Mouse (Mus musculus) E14TG2a.4 (cell line): Measurements from ENCODE around the gene Muc16.

Source experiments
- H3K27me3 ChIP-seq: 2 replicates; pipeline ENCODE4 v1.6.1; 2014; ENCODE audit warnings: low read length, control low read depth; ENCODE audit not compliant: insufficient read depth
- H3K36me3 ChIP-seq: 2 replicates; pipeline ENCODE4 v1.6.1; 2014; ENCODE audit warnings: low read length, control low read depth; ENCODE audit not compliant: insufficient read depth
- H3K4me1 ChIP-seq: replicated peaks from 2 replicates; pipeline ENCODE4 v1.6.1; 2014; ENCODE audit warnings: low read depth, low read length, control low read depth
- H3K4me3 ChIP-seq: replicated peaks from 2 replicates; pipeline ENCODE4 v1.5.1; 2014; ENCODE audit warnings: mild to moderate bottlenecking, low read length
- H3K9me3 ChIP-seq: 2 replicates; pipeline ENCODE4 v1.6.1; 2014; ENCODE audit warnings: low read length, control low read depth
- CTCF ChIP-seq: conservative IDR thresholded peaks from 2 replicates; pipeline ENCODE4 v1.5.1; 2014; ENCODE audit warnings: low read length
- NANOG ChIP-seq: IDR thresholded peaks from 2 replicates; pipeline ENCODE4 v1.6.1; 2014; ENCODE audit warnings: borderline replicate concordance, low read length, mixed read lengths
- POU5F1 ChIP-seq: IDR thresholded peaks from 2 replicates; pipeline ENCODE4 v1.6.1; 2014; ENCODE audit warnings: low read length, borderline replicate concordance

The Muc16 gene

GRCm38 (mm10) chr9:18674480-18675154, at the start of gene Muc16:
Gene Muc16, minus strand, starts transcription at chr9:18674530.
- Histone ChIP-seq H3K9me3 (no peaks in the 10 kb centered on the region), H3K4me1 (no peaks in the 10 kb centered on the region), H3K4me3 (no peak within 1 kb of the TSS), H3K36me3 (no peaks in the 10 kb centered on the region), H3K27me3 (no peaks in the 10 kb centered on the region)
- TF ChIP-seq POU5F1 (no peak), NANOG (no peak), CTCF (no peak)

DNA sequence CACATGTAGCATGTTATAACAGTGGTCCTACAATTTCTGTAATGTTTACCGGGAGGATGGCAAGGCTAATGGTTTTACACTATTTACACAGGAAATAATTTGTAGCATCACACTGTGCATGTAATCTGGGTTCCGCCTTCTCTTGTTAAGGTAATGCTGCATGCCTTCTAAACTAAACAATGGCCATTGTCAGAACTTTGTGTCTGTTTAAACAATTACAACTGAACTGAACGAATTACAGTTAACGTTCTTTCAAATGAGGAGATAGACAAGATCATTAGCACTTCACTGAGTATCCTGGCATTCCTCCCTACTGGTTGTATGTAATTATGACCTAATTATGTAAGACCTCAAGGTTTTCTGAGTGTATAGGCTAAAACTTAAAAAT, 48.4 kb upstream of the Muc16 start:
- no peaks in the 10 kb centered on the region for H3K36me3 ChIP-seq

GRCm38 (mm10) chr9:18721931-18722711, 47.8 kb upstream of the Muc16 start:
- no peaks in the 10 kb centered on the region for H3K27me3 ChIP-seq
- no peaks in the 10 kb centered on the region for H3K36me3 ChIP-seq
- H3K4me3 ChIP-seq, result peak overlapping the region; percentile 29; the same call in 1 of the 2 replicates
- TF ChIP-seq POU5F1 (no peak), CTCF (no peak), NANOG (peak; percentile 78; the same call in 1 of the 2 replicates)
- H3K4me1 ChIP-seq, result peaks cover 54% of the 10 kb centered on the region
- no peaks in the 10 kb centered on the region for H3K9me3 ChIP-seq

More for the DNA sequence above, 48.4 kb upstream of the Muc16 start:
- peaks cover 55% of the 10 kb centered on the region for H3K4me1 ChIP-seq
- no peaks in the 10 kb centered on the region for H3K27me3 ChIP-seq
- H3K9me3 ChIP-seq, result no peaks in the 10 kb centered on the region
- peak; percentile 85 for TF ChIP-seq NANOG
- no peak for TF ChIP-seq CTCF
- no peak for TF ChIP-seq POU5F1
- no peak overlapping the region for H3K4me3 ChIP-seq

GRCm38 (mm10) chr9:18721011-18721410, 46.7 kb upstream of the Muc16 start:
- Histone ChIP-seq H3K36me3 (no peaks in the 10 kb centered on the region), H3K27me3 (no peaks in the 10 kb centered on the region), H3K4me1 (peaks cover 53% of the 10 kb centered on the region), H3K9me3 (no peaks in the 10 kb centered on the region), H3K4me3 (peak overlapping the region; percentile 29)
- no peak for TF ChIP-seq NANOG
- no peak for TF ChIP-seq CTCF
- TF ChIP-seq POU5F1, result no peak

DNA sequence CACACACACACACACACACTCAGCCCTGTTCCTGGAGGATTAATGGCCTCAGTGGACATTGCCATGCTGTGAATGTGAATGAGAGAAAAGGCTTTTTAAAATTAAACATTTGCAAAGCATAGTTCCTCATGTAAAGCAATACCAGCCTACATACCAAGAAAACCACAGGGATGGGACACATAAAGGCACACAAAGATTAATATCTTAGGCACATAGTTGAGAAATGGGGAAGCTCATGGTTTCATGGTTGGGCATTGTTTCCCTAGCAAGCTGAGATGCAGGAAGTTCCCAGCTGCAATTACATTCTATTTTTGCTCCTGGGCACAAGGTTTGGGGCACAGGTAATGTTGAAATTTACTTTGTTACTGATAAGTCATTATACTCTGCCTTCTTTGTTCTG, 31.3 kb upstream of the Muc16 start:
- Histone ChIP-seq H3K36me3 (no peaks in the 10 kb centered on the region), H3K27me3 (no peaks in the 10 kb centered on the region), H3K9me3 (no peaks in the 10 kb centered on the region), H3K4me1 (0 out of 2 replicates have a peak, but pooled peaks cover 4% of the 10 kb centered on the region), H3K4me3 (no peak overlapping the region)
- TF ChIP-seq POU5F1 (no peak), NANOG (no peak), CTCF (no peak)

DNA sequence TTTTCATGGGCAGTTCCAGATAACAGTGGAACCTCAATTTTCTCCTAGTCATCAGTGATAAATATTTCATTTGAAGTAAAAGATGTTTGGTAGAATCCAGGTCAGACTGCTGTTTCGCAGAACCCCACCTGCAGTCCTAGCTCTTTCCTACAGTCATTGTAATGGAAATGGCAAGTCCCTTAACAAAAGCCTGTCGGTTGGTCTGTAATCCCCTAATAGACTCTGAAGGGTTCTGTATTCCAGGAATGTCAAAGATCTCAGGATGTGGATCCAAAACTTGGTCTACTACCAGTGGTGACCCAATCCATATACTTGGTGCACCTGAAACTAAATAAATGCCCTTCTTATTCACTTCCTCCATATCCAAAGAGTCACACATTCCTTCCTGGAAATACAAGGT, 76.0 kb downstream of the Muc16 start:
- TF ChIP-seq CTCF, result no peak
- peak; percentile 73 for TF ChIP-seq POU5F1
- no peak for TF ChIP-seq NANOG
- Histone ChIP-seq H3K27me3 (no peaks in the 10 kb centered on the region), H3K4me1 (peaks cover 22% of the 10 kb centered on the region), H3K4me3 (no peak overlapping the region), H3K9me3 (no peaks in the 10 kb centered on the region; the same call in 1 of the 2 replicates), H3K36me3 (no peaks in the 10 kb centered on the region)

GRCm38 (mm10) chr9:18508098-18508497, 166.2 kb downstream of the Muc16 start:
- Histone ChIP-seq H3K4me1 (no peaks in the 10 kb centered on the region), H3K27me3 (no peaks in the 10 kb centered on the region), H3K9me3 (no peaks in the 10 kb centered on the region), H3K36me3 (no peaks in the 10 kb centered on the region), H3K4me3 (0 out of 2 replicates have a peak overlapping the region, but pooled peaks have one; percentile 37)
- TF ChIP-seq CTCF, result peak; percentile 56
- TF ChIP-seq POU5F1, result no peak

- peaks cover 10% of the 10 kb centered on the region; the same call in 1 of the 2 replicates for H3K9me3 ChIP-seq
- no peaks in the 10 kb centered on the region for H3K27me3 ChIP-seq
- no peaks in the 10 kb centered on the region for H3K36me3 ChIP-seq
- peaks cover 6% of the 10 kb centered on the region for H3K4me1 ChIP-seq
- TF ChIP-seq CTCF, result no peak
- TF ChIP-seq POU5F1, result no peak
- TF ChIP-seq NANOG, result no peak
- H3K4me3 ChIP-seq, result no peak within 1 kb of the TSS
Observed at GRCm38 (mm10) chr9:18478168-18478567, 196.2 kb downstream of the Muc16 start, which contains the start of the genes Zfp558 and Mbd3l1. Gene Zfp558, minus strand, starts transcription at chr9:18478268. Gene Mbd3l1, plus strand, starts transcription at chr9:18478359.
